In the genomic region with DNA sequence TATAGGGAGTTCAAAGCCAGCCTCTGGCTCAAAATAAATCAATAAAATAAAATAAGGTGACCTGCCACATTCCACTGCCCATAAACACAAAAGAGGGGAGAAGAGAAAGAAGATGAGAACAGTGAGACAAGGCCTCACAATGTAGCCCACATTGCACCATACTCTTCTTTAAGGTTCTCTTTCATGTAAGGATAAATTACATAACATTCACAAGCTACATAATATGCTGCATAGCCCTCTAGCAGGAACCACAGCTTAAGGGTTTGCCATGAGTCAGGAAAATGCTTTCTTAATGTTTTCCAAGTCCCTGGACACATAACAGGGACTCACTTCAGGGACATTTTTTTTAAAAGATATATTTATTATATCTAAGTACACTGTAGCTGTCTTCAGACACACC, we compare ENCODE assay signal across 26 mouse cellular contexts. TPM values are rescaled to one million over a fixed set of nuclear protein-coding genes. Genes with fewer than 3 reads are reported as not detected.
DNase-seq lines count a peak whose midpoint lies in the region; TF ChIP-seq lines count a peak whose summit lies in the region.
"Had no signal": no experiment of that assay in that cellular context is flagged by ENCODE, and none has a peak within 500 bp of the region (broad histone marks: within the 10 kb centered on the region; RNA-seq: fewer than 3 reads in every experiment).

No protein-coding gene starts in this region.

- H3K79me2 ChIP-seq in macrophage (ENCODE audit: inconsistent target), result peaks cover 100% of the 10 kb centered on the region

- no peaks in the 10 kb centered on the region for H3K36me3 ChIP-seq in macrophage (ENCODE audit: inconsistent target)
- H3K36me3 ChIP-seq: embryonic facial prominence, embryonic 13.5 days; forebrain, embryonic 12.5 days; forebrain, embryonic 15.5 days; G1E; heart, embryonic 10.5 days; heart, embryonic 13.5 days; hindbrain, embryonic 12.5 days; hindbrain, embryonic 15.5 days had no signal

- no peak for DNase-seq in gastrocnemius, adult 2 months
- no peak for DNase-seq in gastrocnemius, postnatal 36 days
- peak; percentile 41 for DNase-seq in 416B (ENCODE audit: low read depth)
- no peak for DNase-seq in yolk sac, embryonic 10.5 days (ENCODE audit: low spot score)
- no peak for DNase-seq in testis, postnatal 14 days (ENCODE audit: low spot score)
- DNase-seq: adrenal gland, postnatal 10 days; B cell, adult 2 months; cerebellum, adult 11-12 months; cerebellum, adult 8-10 months; cerebellum, postnatal 10 days; cerebellum, postnatal 36 days; embryo, embryonic 11 days; gastrocnemius, postnatal 10 days; heart, adult 2 months; heart, postnatal 14 days had no signal

- no peak for TF ChIP-seq CTCF in gastrocnemius, adult 2 months (IDR thresholded peaks at IDR 0.05)

- peak overlapping the region; percentile 12; the same call in 1 of the 2 replicates for H3K27ac ChIP-seq in gastrocnemius, adult 2 months
- peak overlapping the region; percentile 47 for H3K27ac ChIP-seq in macrophage
- H3K27ac ChIP-seq: embryonic facial prominence, embryonic 10.5 days; embryonic facial prominence, embryonic 13.5 days; forebrain, embryonic 12.5 days; forebrain, embryonic 15.5 days; heart, adult 2 months; heart, embryonic 10.5 days; heart, embryonic 13.5 days; hindbrain, embryonic 12.5 days; hindbrain, embryonic 15.5 days had no signal

- intact Hi-C loops in gastrocnemius, adult 2 months (cut with DNase I), result no loop called here
- intact Hi-C loops in gastrocnemius, postnatal 36 days (cut with DNase I), result no loop called here

- no peak overlapping the region for H3K4me3 ChIP-seq in gastrocnemius, adult 2 months
- H3K4me3 ChIP-seq in macrophage (ENCODE audit: inconsistent target), result no peak overlapping the region
- H3K4me3 ChIP-seq: embryonic facial prominence, embryonic 10.5 days; embryonic facial prominence, embryonic 13.5 days; erythroblast, embryonic 14.5 days; forebrain, embryonic 12.5 days; forebrain, embryonic 15.5 days; heart, adult 2 months; heart, embryonic 10.5 days; heart, embryonic 13.5 days; hindbrain, embryonic 12.5 days; hindbrain, embryonic 15.5 days had no signal

RNA-seq across cellular contexts. Expression of gene Cdc42se2, which starts 15.9 kb away (rescaled TPM):
- total RNA-seq in gastrocnemius, adult 2 months (2021), result 10 to 100 TPM; 14.4 to 19.6 TPM
- 10 to 100 TPM; 13.8 to 16.3 TPM for total RNA-seq in gastrocnemius, postnatal 36 days (2021)
- 100 to 1,000 TPM in 4 of 26 experiments, 10 to 100 TPM in 22; 50.1 to 117 (median 79.7) TPM for total RNA-seq in macrophage (2018; cell fraction: chromatin; rRNA removed)
- total RNA-seq in macrophage (2018; cell fraction: cytosol; rRNA removed), result 100 to 1,000 TPM; 114 to 154 (median 137) TPM
- total RNA-seq in macrophage (2018; cell fraction: nucleus; rRNA removed), result 100 to 1,000 TPM in 19 of 26 experiments, 10 to 100 TPM in 7; 83.4 to 166 (median 117) TPM
- 72.7 to 141 TPM (median 127 TPM) in 3 replicates for polyA plus RNA-seq in macrophage (2018)
